Mouse (Mus musculus): ENCODE data around the gene Sh3rf3. TPM values are rescaled to one million over a fixed set of nuclear protein-coding genes. Genes with fewer than 3 reads are reported as not detected.

Sh3rf3 gene
- polyA plus RNA-seq, 1 experiment from 2014 or later, result 2.0 TPM

DNA sequence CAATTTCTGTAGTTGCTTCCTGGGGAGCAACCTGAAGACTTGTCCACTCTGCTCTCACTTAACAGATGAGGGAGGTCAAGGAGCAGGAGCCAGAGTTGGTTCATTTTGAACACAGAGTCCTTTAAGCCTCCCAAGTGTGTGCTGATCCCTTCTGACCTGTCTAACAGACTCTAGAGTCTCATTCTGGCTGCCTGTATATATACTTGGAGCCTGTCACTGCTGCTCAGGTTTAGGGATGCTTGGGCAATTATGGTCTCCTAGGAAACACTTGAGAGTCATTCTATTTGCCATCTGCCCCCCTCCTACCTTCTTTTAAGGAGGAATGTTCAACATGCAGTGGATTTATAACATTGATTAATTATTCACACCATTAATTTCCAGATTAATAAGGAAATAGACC is 43.6 kb downstream of the Sh3rf3 start:
- no peak overlapping the region for H3K9ac ChIP-seq (replicated peaks; ENCODE audit: low read depth)
- no peak for DNase-seq (ENCODE audit: low spot score)
- ATAC-seq, result no peak
- no peak overlapping the region for H3K4me2 ChIP-seq (replicated peaks; ENCODE audit: low read depth, low read length)
- H3K36me3 ChIP-seq (ENCODE audit: insufficient read depth, low read length), result no peaks in the 10 kb centered on the region
- no peak overlapping the region for H3K4me3 ChIP-seq (ENCODE audit: low read depth, low read length)
- peaks cover 6% of the 10 kb centered on the region; the same call in 1 of the 2 replicates for H3K4me1 ChIP-seq (ENCODE audit: insufficient read depth, low read depth, low read length)
- H3K27ac ChIP-seq (ENCODE audit: low read length), result no peak overlapping the region
- H3K27me3 ChIP-seq (replicated peaks; ENCODE audit: insufficient read depth, low read length), result no peaks in the 10 kb centered on the region
- TF ChIP-seq EP300 (IDR thresholded peaks at IDR 0.05), result no peak
- no peak for TF ChIP-seq CTCF (IDR thresholded peaks at IDR 0.05)
- H3K9me3 ChIP-seq (ENCODE audit: low read length), result no peaks in the 10 kb centered on the region

- TF ChIP-seq CTCF (IDR thresholded peaks at IDR 0.05) (no peak), EP300 (IDR thresholded peaks at IDR 0.05) (no peak)
Measured at GRCm38 (mm10) chr10:58864735-58865134, 51.6 kb downstream of the Sh3rf3 start.

GRCm38 (mm10) chr10:58867536-58867935 is 54.4 kb downstream of the Sh3rf3 start:
- no peaks in the 10 kb centered on the region for H3K27me3 ChIP-seq (replicated peaks; ENCODE audit: insufficient read depth, low read length)
- ATAC-seq, result no peak
- 90% methylated on average over 2 of the region's 2 CpGs for WGBS
- no peak overlapping the region for H3K4me3 ChIP-seq (ENCODE audit: low read depth, low read length)
- TF ChIP-seq CTCF (IDR thresholded peaks at IDR 0.05) (no peak), EP300 (IDR thresholded peaks at IDR 0.05) (no peak)
- no peak for DNase-seq (ENCODE audit: low spot score)
- no peak overlapping the region for H3K4me2 ChIP-seq (replicated peaks; ENCODE audit: low read depth, low read length)
- no peaks in the 10 kb centered on the region for H3K36me3 ChIP-seq (ENCODE audit: insufficient read depth, low read length)
- no peaks in the 10 kb centered on the region for H3K9me3 ChIP-seq (ENCODE audit: low read length)
- no peak overlapping the region for H3K27ac ChIP-seq (ENCODE audit: low read length)
- no peaks in the 10 kb centered on the region for H3K4me1 ChIP-seq (ENCODE audit: insufficient read depth, low read depth, low read length)
- no peak overlapping the region for H3K9ac ChIP-seq (replicated peaks; ENCODE audit: low read depth)

More at GRCm38 (mm10) chr10:58864735-58865134, 51.6 kb downstream of the Sh3rf3 start:
- ATAC-seq (no peak), DNase-seq (ENCODE audit: low spot score) (no peak)
- Histone ChIP-seq H3K9me3 (ENCODE audit: low read length) (no peaks in the 10 kb centered on the region), H3K4me2 (replicated peaks; ENCODE audit: low read depth, low read length) (no peak overlapping the region), H3K4me3 (ENCODE audit: low read depth, low read length) (no peak overlapping the region), H3K4me1 (ENCODE audit: insufficient read depth, low read depth, low read length) (no peaks in the 10 kb centered on the region), H3K27me3 (replicated peaks; ENCODE audit: insufficient read depth, low read length) (no peaks in the 10 kb centered on the region), H3K36me3 (ENCODE audit: insufficient read depth, low read length) (no peaks in the 10 kb centered on the region), H3K9ac (replicated peaks; ENCODE audit: low read depth) (no peak overlapping the region), H3K27ac (ENCODE audit: low read length) (no peak overlapping the region)
- 69% methylated on average over 2 of the region's 2 CpGs for WGBS

DNA sequence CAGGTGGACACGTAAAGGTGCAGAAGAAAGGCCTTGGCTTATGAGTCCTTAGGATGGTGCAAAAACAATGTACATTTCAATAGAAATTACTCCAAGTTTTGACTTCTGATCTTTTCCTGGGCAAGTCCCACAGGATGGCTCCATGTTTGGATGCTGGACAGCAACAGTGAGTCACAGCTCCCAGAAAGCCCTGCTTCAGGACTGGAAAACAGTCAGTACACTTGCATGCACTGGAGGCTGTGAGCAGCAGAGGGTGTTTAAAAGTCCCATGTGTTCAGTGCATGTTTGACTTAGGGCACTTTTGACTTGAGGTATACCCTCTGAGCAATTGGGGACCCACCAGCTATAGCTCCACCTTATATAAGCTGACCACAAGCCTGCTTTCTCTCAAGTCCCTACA is 56.7 kb downstream of the Sh3rf3 start:
- Histone ChIP-seq H3K27me3 (replicated peaks; ENCODE audit: insufficient read depth, low read length) (no peaks in the 10 kb centered on the region), H3K4me1 (ENCODE audit: insufficient read depth, low read depth, low read length) (no peaks in the 10 kb centered on the region), H3K4me3 (ENCODE audit: low read depth, low read length) (no peak overlapping the region), H3K36me3 (ENCODE audit: insufficient read depth, low read length) (no peaks in the 10 kb centered on the region), H3K9me3 (ENCODE audit: low read length) (no peaks in the 10 kb centered on the region), H3K27ac (ENCODE audit: low read length) (no peak overlapping the region), H3K4me2 (replicated peaks; ENCODE audit: low read depth, low read length) (no peak overlapping the region), H3K9ac (replicated peaks; ENCODE audit: low read depth) (no peak overlapping the region)
- TF ChIP-seq CTCF (IDR thresholded peaks at IDR 0.05) (no peak), EP300 (IDR thresholded peaks at IDR 0.05) (no peak)
- 69% methylated on average over 1 of the region's 1 CpGs for WGBS
- ATAC-seq, result no peak
- no peak for DNase-seq (ENCODE audit: low spot score)

GRCm38 (mm10) chr10:58871149-58871820 is 58.1 kb downstream of the Sh3rf3 start:
- TF ChIP-seq EP300 (IDR thresholded peaks at IDR 0.05) (no peak), CTCF (IDR thresholded peaks at IDR 0.05) (no peak)
- Histone ChIP-seq H3K9ac (replicated peaks; ENCODE audit: low read depth) (no peak overlapping the region), H3K27me3 (replicated peaks; ENCODE audit: insufficient read depth, low read length) (no peaks in the 10 kb centered on the region), H3K36me3 (ENCODE audit: insufficient read depth, low read length) (no peaks in the 10 kb centered on the region), H3K27ac (ENCODE audit: low read length) (no peak overlapping the region), H3K9me3 (ENCODE audit: low read length) (no peaks in the 10 kb centered on the region), H3K4me1 (ENCODE audit: insufficient read depth, low read depth, low read length) (no peaks in the 10 kb centered on the region), H3K4me2 (replicated peaks; ENCODE audit: low read depth, low read length) (no peak overlapping the region), H3K4me3 (ENCODE audit: low read depth, low read length) (no peak overlapping the region)
- no peak for DNase-seq (ENCODE audit: low spot score)
- 59% methylated on average over 10 of the region's 10 CpGs for WGBS
- no peak for ATAC-seq

DNA sequence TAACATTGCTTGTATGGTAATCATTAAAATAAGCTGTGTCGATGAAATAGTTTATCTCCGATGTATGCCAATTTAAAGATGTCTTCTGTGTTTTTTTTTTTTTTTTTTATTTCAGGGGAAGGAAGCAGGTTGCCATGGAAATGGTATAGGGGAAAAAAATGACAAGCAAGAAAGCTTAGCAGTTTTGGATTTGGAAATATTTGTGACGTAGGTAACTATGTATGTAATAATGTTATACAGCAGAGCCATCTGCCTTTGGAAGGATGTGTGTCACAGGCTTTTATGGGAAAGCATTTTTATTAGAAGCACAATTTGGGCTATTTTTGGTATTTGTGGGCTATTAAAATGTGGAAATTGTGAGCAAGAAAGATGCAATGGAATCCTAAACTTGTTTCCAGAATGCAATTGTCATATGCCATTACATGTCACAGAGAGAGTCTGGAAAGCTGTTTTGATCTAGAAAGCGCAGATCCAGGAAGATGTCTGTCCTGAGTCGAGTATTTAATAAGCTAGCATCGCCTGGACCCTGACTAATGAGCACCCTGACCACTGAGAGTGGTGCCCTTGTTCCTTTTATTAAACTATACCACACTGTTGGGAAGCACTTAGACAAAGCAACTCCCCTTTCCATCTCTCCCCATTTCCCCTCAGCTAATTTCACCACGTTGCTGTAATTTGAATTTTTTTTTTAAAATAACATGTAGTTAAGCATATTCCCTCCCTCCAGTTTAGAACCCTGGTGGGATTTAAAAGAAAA is 58.8 kb downstream of the Sh3rf3 start:
- no peak for ATAC-seq
- Histone ChIP-seq H3K4me2 (replicated peaks; ENCODE audit: low read depth, low read length) (no peak overlapping the region), H3K27ac (ENCODE audit: low read length) (no peak overlapping the region), H3K4me3 (ENCODE audit: low read depth, low read length) (no peak overlapping the region), H3K9ac (replicated peaks; ENCODE audit: low read depth) (no peak overlapping the region), H3K27me3 (replicated peaks; ENCODE audit: insufficient read depth, low read length) (no peaks in the 10 kb centered on the region), H3K36me3 (ENCODE audit: insufficient read depth, low read length) (no peaks in the 10 kb centered on the region), H3K9me3 (ENCODE audit: low read length) (no peaks in the 10 kb centered on the region), H3K4me1 (ENCODE audit: insufficient read depth, low read depth, low read length) (no peaks in the 10 kb centered on the region)
- DNase-seq (ENCODE audit: low spot score), result no peak
- TF ChIP-seq EP300 (IDR thresholded peaks at IDR 0.05) (no peak), CTCF (IDR thresholded peaks at IDR 0.05) (no peak)
- WGBS, result 79% methylated on average over 7 of the region's 7 CpGs
